Mouse (Mus musculus) forebrain, embryonic 12.5 days (tissue): ENCODE results near the gene Trub2. TPM values are rescaled to one million over a fixed set of nuclear protein-coding genes. Genes with fewer than 3 reads are reported as not detected.

Experiments used
- ATAC-seq: fragments of 200-750 bp; cut with Nextera tagmentation; 2 replicates; pipeline ENCODE4 v1.8.0; 2017; ENCODE audit warnings: moderate TSS enrichment; ENCODE audit not compliant: low FRiP score
- H3K27ac ChIP-seq: fragments of 300-500 bp; sonication (generic); 2 replicates; pipeline ENCODE4 v1.5.1; 2016; ENCODE audit warnings: mild to moderate bottlenecking
- H3K27me3 ChIP-seq: fragments of 300-500 bp; sonication (generic); 2 replicates; pipeline ENCODE4 v1.6.1; 2016; ENCODE audit warnings: mild to moderate bottlenecking
- H3K36me3 ChIP-seq: fragments of 300-500 bp; sonication (generic); replicated peaks from 2 replicates; pipeline ENCODE4 v1.6.1; 2016; ENCODE audit warnings: mild to moderate bottlenecking
- H3K4me1 ChIP-seq: fragments of 300-500 bp; sonication (generic); 2 replicates; pipeline ENCODE4 v1.6.1; 2016
- H3K4me2 ChIP-seq: fragments of 300-500 bp; sonication (generic); 2 replicates; pipeline ENCODE4 v1.6.1; 2016; ENCODE audit warnings: mild to moderate bottlenecking, moderate library complexity
- H3K4me3 ChIP-seq: fragments of 300-500 bp; sonication (generic); replicated peaks from 2 replicates; pipeline ENCODE4 v1.5.1; 2016; ENCODE audit warnings: mild to moderate bottlenecking
- H3K9ac ChIP-seq: fragments of 300-500 bp; sonication (generic); 2 replicates; pipeline ENCODE4 v1.6.1; 2016; ENCODE audit warnings: mild to moderate bottlenecking
- H3K9me3 ChIP-seq: fragments of 300-500 bp; sonication (generic); 2 replicates; pipeline ENCODE4 v1.6.1; 2016
- WGBS: fragments of 180-500 bp; shearing (Covaris S2); methylation state at CpG from one replicate; pipeline ENCODE4 v1.1.7; 2016; 5-methylcytosine and 5-hydroxymethylcytosine counted together
- polyA plus RNA-seq: library from polyadenylated mRNA; unstranded; fragments of >200 nt; fragmentation: Nextera tagmentation; extraction: Ambion mirVana; gene quantifications from 2 replicates; pipeline ENCODE4 v1.2.1, GENCODE M21; 2016

Gene Trub2
- polyA plus RNA-seq, 1 experiment from 2014 or later, result 40.0 TPM

- WGBS, result 77% methylated on average over 4 of the region's 4 CpGs
- peaks cover 66% of the 10 kb centered on the region for H3K36me3 ChIP-seq
- ATAC-seq, result no peak
Observed at GRCm38 (mm10) chr2:29738799-29739198, 49.5 kb downstream of the Trub2 start.

DNA sequence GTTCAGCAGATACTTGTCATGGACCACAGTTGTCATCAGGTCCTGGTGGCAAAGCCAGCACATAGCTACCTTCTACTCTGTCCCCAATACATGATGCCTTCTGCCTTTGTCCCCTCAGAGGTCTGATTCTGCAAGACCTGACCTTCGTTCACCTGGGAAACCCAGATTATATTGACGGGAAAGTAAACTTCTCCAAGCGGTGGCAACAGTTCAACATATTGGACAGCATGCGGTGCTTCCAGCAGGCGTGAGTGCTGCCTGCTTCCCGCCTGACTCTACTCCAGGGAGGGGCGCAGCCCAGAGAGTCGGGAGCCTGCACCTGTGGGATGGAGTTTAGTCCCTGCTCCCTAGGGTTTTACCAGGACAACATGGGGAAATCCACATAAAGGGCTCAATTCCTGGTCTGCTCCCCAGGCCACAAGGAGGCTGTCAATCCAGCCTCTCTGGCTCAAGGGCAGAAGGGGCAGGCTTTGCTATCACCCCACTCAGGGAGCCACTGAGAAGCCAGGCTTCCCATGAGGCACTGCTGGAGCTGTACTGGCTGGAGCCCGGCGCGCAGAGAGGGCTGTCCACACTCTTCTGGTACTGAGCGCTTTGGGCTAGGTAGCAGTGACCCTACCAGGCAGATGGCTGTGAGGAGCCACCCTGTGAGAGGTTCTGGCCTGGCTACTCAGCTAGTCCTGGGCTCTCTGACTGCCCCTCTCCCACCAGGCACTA lies 50.9 kb downstream of the Trub2 start:
- Histone ChIP-seq H3K27me3 (no peaks in the 10 kb centered on the region), H3K4me3 (no peak overlapping the region), H3K9me3 (no peaks in the 10 kb centered on the region), H3K27ac (no peak overlapping the region), H3K4me2 (no peak overlapping the region), H3K36me3 (peaks cover 80% of the 10 kb centered on the region), H3K9ac (no peak overlapping the region), H3K4me1 (no peaks in the 10 kb centered on the region)
- 95% methylated on average over 12 of the region's 12 CpGs for WGBS
- ATAC-seq, result no peak

More at GRCm38 (mm10) chr2:29738799-29739198, 49.5 kb downstream of the Trub2 start:
- Histone ChIP-seq H3K4me3 (no peak overlapping the region), H3K4me1 (no peaks in the 10 kb centered on the region), H3K27ac (no peak overlapping the region), H3K27me3 (0 out of 2 replicates have a peak, but pooled peaks cover 5% of the 10 kb centered on the region), H3K4me2 (no peak overlapping the region), H3K9me3 (no peaks in the 10 kb centered on the region), H3K9ac (no peak overlapping the region)

DNA sequence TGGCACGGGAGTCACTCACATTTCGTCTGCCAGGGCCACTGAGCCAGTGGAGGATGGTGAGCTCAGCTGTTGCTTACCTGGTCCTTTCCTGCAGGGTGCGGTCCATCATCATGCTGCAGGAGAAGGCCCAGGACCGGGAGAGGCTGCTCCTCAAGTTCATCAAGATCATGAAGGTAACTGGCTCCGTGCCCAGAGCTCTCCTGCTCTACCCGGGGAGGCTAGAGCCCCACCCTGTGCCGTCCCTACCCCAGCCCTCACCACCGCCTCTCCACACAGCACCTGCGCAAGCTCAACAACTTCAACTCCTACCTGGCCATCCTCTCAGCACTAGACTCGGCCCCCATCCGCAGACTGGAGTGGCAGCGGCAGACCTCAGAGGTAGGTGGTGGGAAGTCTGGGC lies 52.6 kb downstream of the Trub2 start:
- no peak overlapping the region for H3K27ac ChIP-seq
- H3K4me3 ChIP-seq, result no peak overlapping the region
- ATAC-seq, result no peak
- H3K27me3 ChIP-seq, result no peaks in the 10 kb centered on the region
- peaks cover 93% of the 10 kb centered on the region for H3K36me3 ChIP-seq
- H3K4me1 ChIP-seq, result no peaks in the 10 kb centered on the region
- H3K9ac ChIP-seq, result no peak overlapping the region
- 92% methylated on average over 12 of the region's 12 CpGs for WGBS
- no peak overlapping the region for H3K4me2 ChIP-seq
- H3K9me3 ChIP-seq, result no peaks in the 10 kb centered on the region

GRCm38 (mm10) chr2:29733348-29733747 lies 55.0 kb downstream of the Trub2 start:
- Histone ChIP-seq H3K36me3 (peaks cover 93% of the 10 kb centered on the region), H3K4me2 (no peak overlapping the region), H3K27me3 (no peaks in the 10 kb centered on the region), H3K4me1 (no peaks in the 10 kb centered on the region), H3K9me3 (no peaks in the 10 kb centered on the region), H3K9ac (no peak overlapping the region), H3K27ac (no peak overlapping the region), H3K4me3 (no peak overlapping the region)
- WGBS, result 93% methylated on average over 5 of the region's 5 CpGs
- ATAC-seq, result no peak

DNA sequence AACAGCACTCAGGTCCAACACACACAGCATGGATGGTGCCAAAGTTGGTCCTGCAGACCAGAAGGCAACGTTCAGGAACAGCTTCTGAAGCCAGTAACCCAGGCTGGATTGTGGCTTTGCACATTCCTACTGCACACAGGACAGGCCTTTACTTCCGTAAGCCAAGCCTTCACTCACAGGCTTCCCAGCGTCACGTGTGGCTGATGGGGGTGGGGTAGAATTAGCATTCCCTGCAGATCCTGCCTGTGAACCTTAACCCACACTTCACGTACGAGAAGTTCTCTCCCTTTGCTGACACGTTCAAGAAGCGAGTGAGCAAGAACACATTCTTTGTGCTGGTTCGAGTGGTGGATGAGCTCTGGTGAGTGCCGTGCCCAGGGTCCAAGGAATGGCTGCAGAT lies 55.7 kb downstream of the Trub2 start:
- Histone ChIP-seq H3K9ac (no peak overlapping the region), H3K36me3 (peaks cover 90% of the 10 kb centered on the region), H3K4me1 (no peaks in the 10 kb centered on the region), H3K27me3 (no peaks in the 10 kb centered on the region), H3K9me3 (no peaks in the 10 kb centered on the region), H3K27ac (no peak overlapping the region), H3K4me3 (no peak overlapping the region), H3K4me2 (no peak overlapping the region)
- ATAC-seq, result no peak
- 93% methylated on average over 10 of the region's 10 CpGs for WGBS

- peaks cover 89% of the 10 kb centered on the region for H3K36me3 ChIP-seq
- H3K27me3 ChIP-seq, result no peaks in the 10 kb centered on the region
- H3K4me3 ChIP-seq, result no peak overlapping the region
- H3K27ac ChIP-seq, result no peak overlapping the region
- no peak overlapping the region for H3K4me2 ChIP-seq
- no peak for ATAC-seq
- no peak overlapping the region for H3K9ac ChIP-seq
- 72% methylated on average over 3 of the region's 3 CpGs for WGBS
- no peaks in the 10 kb centered on the region for H3K4me1 ChIP-seq
- H3K9me3 ChIP-seq, result no peaks in the 10 kb centered on the region
Observed at GRCm38 (mm10) chr2:29731545-29731944, 56.8 kb downstream of the Trub2 start.

DNA sequence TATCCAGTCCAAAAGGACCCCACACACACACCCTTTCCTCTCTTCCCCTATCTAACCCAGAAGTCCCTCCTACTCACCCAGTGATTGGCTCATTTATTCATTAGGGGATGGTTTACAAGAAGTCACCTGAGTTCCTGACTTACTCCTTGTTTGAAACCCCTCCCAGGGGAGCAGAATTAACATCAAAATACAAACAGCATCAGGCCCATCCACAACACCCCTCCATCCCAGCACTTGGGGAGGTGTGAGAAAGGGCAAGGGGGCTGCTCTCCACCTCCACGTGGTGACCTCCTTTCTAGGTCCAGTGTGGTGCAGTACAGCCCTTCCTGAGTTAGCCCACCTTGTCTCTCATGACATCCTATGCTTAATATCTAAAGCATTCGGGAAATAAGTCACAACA lies 58.8 kb downstream of the Trub2 start:
- 48% methylated on average over 2 of the region's 2 CpGs for WGBS
- H3K36me3 ChIP-seq, result peaks cover 89% of the 10 kb centered on the region

GRCm38 (mm10) chr2:29724664-29725365 lies 63.5 kb downstream of the Trub2 start:
- H3K9ac ChIP-seq, result no peak overlapping the region
- no peak overlapping the region for H3K4me3 ChIP-seq
- peaks cover 89% of the 10 kb centered on the region for H3K36me3 ChIP-seq
- no peak for ATAC-seq
- H3K4me2 ChIP-seq, result no peak overlapping the region
- no peaks in the 10 kb centered on the region for H3K4me1 ChIP-seq
- H3K9me3 ChIP-seq, result no peaks in the 10 kb centered on the region
- no peaks in the 10 kb centered on the region for H3K27me3 ChIP-seq
- no peak overlapping the region for H3K27ac ChIP-seq
- 89% methylated on average over 5 of the region's 5 CpGs for WGBS

More for the DNA sequence above, 58.8 kb downstream of the Trub2 start:
- H3K4me3 ChIP-seq, result no peak overlapping the region
- no peaks in the 10 kb centered on the region for H3K27me3 ChIP-seq
- no peak overlapping the region for H3K9ac ChIP-seq
- no peak for ATAC-seq
- no peaks in the 10 kb centered on the region for H3K4me1 ChIP-seq
- no peak overlapping the region for H3K27ac ChIP-seq
- no peak overlapping the region for H3K4me2 ChIP-seq
- no peaks in the 10 kb centered on the region for H3K9me3 ChIP-seq

DNA sequence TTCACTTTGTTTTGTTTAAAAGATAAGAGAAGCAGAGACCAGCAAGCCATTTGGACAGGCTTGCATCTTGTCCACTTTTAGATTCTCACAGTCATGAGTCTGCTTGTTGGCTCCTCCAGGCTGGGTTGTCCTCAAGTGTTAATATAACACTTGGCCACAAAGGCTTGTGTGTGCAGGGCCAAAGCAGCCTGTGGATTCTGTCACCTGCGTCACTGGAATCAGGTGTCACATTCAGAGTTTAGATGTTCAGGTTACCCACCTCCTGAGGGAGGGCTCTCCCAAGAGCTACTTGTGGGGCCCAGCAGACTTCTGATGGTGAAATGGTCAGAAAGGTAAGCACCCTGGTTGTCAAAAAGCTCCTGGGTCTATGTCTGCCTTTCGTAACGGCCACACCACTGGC lies 65.2 kb downstream of the Trub2 start:
- Histone ChIP-seq H3K9me3 (no peaks in the 10 kb centered on the region), H3K27ac (no peak overlapping the region), H3K36me3 (peaks cover 83% of the 10 kb centered on the region), H3K4me2 (no peak overlapping the region), H3K4me3 (no peak overlapping the region), H3K4me1 (no peaks in the 10 kb centered on the region), H3K9ac (no peak overlapping the region), H3K27me3 (no peaks in the 10 kb centered on the region)
- WGBS, result 90% methylated on average over 3 of the region's 3 CpGs
- no peak for ATAC-seq

GRCm38 (mm10) chr2:29718581-29718980 lies 69.7 kb downstream of the Trub2 start:
- no peak overlapping the region for H3K4me3 ChIP-seq
- ATAC-seq, result no peak
- H3K4me2 ChIP-seq, result no peak overlapping the region
- H3K9me3 ChIP-seq, result no peaks in the 10 kb centered on the region
- H3K9ac ChIP-seq, result no peak overlapping the region
- 92% methylated on average over 5 of the region's 5 CpGs for WGBS
- no peak overlapping the region for H3K27ac ChIP-seq
- H3K27me3 ChIP-seq, result no peaks in the 10 kb centered on the region
- H3K4me1 ChIP-seq, result no peaks in the 10 kb centered on the region
- H3K36me3 ChIP-seq, result peaks cover 59% of the 10 kb centered on the region

DNA sequence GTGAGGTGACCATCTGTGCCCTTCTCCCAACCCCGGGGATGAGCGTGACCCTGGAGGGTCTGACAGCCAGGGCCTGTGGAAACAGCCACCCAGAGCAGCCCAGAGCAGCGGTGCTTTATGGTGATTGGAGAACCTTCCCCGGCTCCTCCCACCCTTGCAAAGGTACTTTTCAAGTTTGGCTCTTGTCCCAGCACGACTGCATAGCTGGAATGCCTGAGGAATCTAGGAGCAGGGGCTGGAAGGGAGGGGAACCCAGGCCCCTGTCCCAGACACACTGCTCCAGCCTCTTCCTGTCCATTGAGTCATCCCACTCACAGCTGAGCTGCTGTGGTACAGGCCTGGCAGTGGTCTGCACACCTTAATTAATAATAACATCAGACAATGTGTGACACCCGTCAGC lies 71.6 kb downstream of the Trub2 start:
- 21% methylated on average over 6 of the region's 6 CpGs for WGBS
- H3K27ac ChIP-seq, result no peak overlapping the region; the same call in 1 of the 2 replicates
- H3K9me3 ChIP-seq, result no peaks in the 10 kb centered on the region
- H3K4me2 ChIP-seq, result no peak overlapping the region
- no peaks in the 10 kb centered on the region for H3K27me3 ChIP-seq
- peaks cover 49% of the 10 kb centered on the region for H3K36me3 ChIP-seq
- H3K4me1 ChIP-seq, result no peaks in the 10 kb centered on the region
- H3K4me3 ChIP-seq, result no peak overlapping the region
- H3K9ac ChIP-seq, result no peak overlapping the region
- no peak for ATAC-seq

DNA sequence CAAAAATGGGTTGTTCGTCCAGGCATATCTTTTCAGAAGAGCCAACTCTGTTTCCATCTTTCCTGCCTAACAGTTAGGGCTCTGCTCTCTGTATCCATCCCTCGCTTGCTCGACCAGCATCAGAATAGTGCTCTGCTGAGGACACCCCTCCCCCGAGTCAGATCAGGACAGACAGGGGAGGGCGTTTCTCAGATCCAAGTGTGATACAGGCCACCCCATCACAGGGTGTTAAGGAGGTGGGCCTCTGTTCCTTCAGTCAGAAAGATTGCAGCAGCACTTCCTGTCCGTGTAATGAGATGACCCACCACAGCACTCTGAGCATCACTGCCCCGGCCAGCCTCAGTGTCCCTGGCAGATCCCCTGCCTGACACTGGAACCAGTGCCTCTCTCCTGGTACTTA lies 72.2 kb downstream of the Trub2 start:
- no peak for ATAC-seq
- WGBS, result 49% methylated on average over 7 of the region's 7 CpGs
- H3K27ac ChIP-seq, result no peak overlapping the region; the same call in 1 of the 2 replicates
- no peak overlapping the region for H3K4me2 ChIP-seq
- H3K27me3 ChIP-seq, result no peaks in the 10 kb centered on the region
- no peak overlapping the region for H3K4me3 ChIP-seq
- no peaks in the 10 kb centered on the region for H3K9me3 ChIP-seq
- H3K4me1 ChIP-seq, result no peaks in the 10 kb centered on the region
- H3K36me3 ChIP-seq, result peaks cover 49% of the 10 kb centered on the region
- H3K9ac ChIP-seq, result no peak overlapping the region

DNA sequence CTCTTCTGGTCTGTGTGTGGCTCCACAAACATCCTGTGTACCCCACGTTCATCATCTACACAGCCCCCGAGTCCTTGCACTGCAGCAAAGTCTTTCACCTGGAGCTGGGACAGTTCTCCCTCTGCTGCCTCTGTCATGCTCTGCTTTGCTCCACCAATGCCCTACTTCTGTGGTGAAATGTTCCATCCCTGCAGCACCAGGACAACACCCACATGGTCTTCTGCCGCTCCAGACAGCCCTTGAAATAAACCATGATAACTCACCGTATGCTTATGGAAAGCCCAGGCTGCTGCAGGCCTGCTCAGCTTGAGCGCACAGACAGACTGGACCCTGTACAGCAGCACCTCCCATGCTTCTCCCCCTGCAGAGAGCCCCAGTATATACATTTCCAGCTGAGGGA lies 74.2 kb downstream of the Trub2 start:
- no peak for ATAC-seq
- Histone ChIP-seq H3K9ac (no peak overlapping the region), H3K4me3 (no peak overlapping the region), H3K27ac (no peak overlapping the region), H3K4me2 (no peak overlapping the region), H3K36me3 (peaks cover 47% of the 10 kb centered on the region), H3K4me1 (no peaks in the 10 kb centered on the region), H3K9me3 (no peaks in the 10 kb centered on the region), H3K27me3 (no peaks in the 10 kb centered on the region)
- 96% methylated on average over 5 of the region's 5 CpGs for WGBS
